Mouse (Mus musculus): ENCODE results near the gene Abca4.

DNA sequence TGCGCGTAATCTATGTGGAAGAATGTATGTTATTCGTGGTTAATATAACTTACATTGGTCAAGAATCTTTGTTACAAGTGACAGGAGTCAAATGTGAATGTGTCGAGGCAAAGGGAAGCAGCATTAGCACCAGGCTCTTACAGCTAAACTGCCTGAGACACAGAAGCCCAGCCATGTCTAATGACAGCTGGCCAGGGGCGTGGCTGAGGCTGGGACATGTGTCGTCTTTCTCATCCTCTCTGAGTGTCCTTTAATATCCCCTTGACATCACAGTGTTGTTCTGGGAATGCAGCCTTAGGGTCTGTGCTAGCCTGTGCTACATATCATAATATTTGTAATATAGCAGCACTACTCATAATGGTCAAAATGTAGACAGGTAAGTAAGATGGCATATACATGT lies 3.7 kb upstream of the Abca4 start:
- TF ChIP-seq POLR2A (IDR thresholded peaks at IDR 0.05; ENCODE audit: borderline replicate concordance, extremely low read depth, low read depth, low read length): no peak
- no peak for TF ChIP-seq CTCF (IDR thresholded peaks at IDR 0.05; ENCODE audit: insufficient read depth, low read length)
